Mouse (Mus musculus) CH12.LX (cell line): ENCODE results near the gene Maf. TPM values are rescaled to one million over a fixed set of nuclear protein-coding genes. Genes with fewer than 3 reads are reported as not detected.

Source experiments
- DNase-seq: peaks from one replicate; pipeline ENCODE4 v3.0.0-alpha.2; 2013; ENCODE audit errors: extremely low read depth
- H3K27ac ChIP-seq: 2 replicates; pipeline ENCODE4 v1.5.1; 2012; ENCODE audit warnings: low read depth, mild to moderate bottlenecking, control low read depth, moderate library complexity; ENCODE audit not compliant: insufficient read depth
- H3K27me3 ChIP-seq: replicated peaks from 2 replicates; pipeline ENCODE3; 2012; ENCODE audit warnings: inconsistent platforms
- H3K36me3 ChIP-seq, 2 experiments: replicated peaks in 1 of 2; 2 replicates each; pipeline versions ENCODE3 to v1.6.1; 2012; ENCODE audit warnings: inconsistent platforms in 1 of 2, low read length in 1 of 2, mild to moderate bottlenecking in 1 of 2, mixed read lengths in 1 of 2, moderate library complexity in 1 of 2; ENCODE audit not compliant: control insufficient read depth in 1 of 2, insufficient read depth in 1 of 2
- H3K4me1 ChIP-seq, 2 experiments: 2 replicates each; pipeline ENCODE4 v1.6.1; 2012; ENCODE audit warnings: inconsistent platforms in 1 of 2, moderate library complexity in 1 of 2; ENCODE audit not compliant: insufficient read depth in 2 of 2, control insufficient read depth in 1 of 2
- H3K4me2 ChIP-seq: 2 replicates; pipeline ENCODE4 v1.6.1; 2012; ENCODE audit warnings: low read depth, mild to moderate bottlenecking, control low read depth; ENCODE audit not compliant: poor library complexity, insufficient read depth, severe bottlenecking
- H3K4me3 ChIP-seq, 3 experiments: fragments of 150-350 bp in 1 of 3; sonication (generic) in 1 of 3; replicated peaks in 1 of 3; 2 replicates each; pipeline versions ENCODE3 to v1.5.1; 2011 to 2012; ENCODE audit warnings: low read depth in 2 of 3, low read length in 2 of 3, mild to moderate bottlenecking in 2 of 3, moderate library complexity in 2 of 3, control low read depth in 1 of 3, improper control_type of control experiment in 1 of 3, inconsistent platforms in 1 of 3, mixed read lengths in 1 of 3; ENCODE audit not compliant: poor library complexity in 1 of 3
- H3K79me2 ChIP-seq: replicated peaks from 2 replicates; pipeline ENCODE4 v1.6.1; 2012; ENCODE audit warnings: mild to moderate bottlenecking, moderate library complexity; ENCODE audit not compliant: control insufficient read depth, poor library complexity, insufficient read depth, severe bottlenecking; ENCODE audit errors: extremely low read depth
- H3K9ac ChIP-seq: 2 replicates; pipeline ENCODE4 v1.6.1; 2012; ENCODE audit warnings: low read depth, mild to moderate bottlenecking, control low read depth, moderate library complexity; ENCODE audit not compliant: insufficient read depth
- H3K9me3 ChIP-seq: replicated peaks from 2 replicates; pipeline ENCODE3; 2012; ENCODE audit warnings: low read length, inconsistent platforms, mixed read lengths
- CHD1 ChIP-seq: IDR thresholded peaks from 2 replicates; pipeline ENCODE4 v1.6.1; 2012; ENCODE audit warnings: low read depth, low read length, improper control_type of control experiment, inconsistent platforms
- E2F4 ChIP-seq: IDR thresholded peaks from 2 replicates; pipeline ENCODE4 v1.6.1; 2011; ENCODE audit warnings: low read depth, low read length, improper control_type of control experiment; ENCODE audit not compliant: insufficient replicate concordance
- HCFC1 ChIP-seq: IDR thresholded peaks from 2 replicates; pipeline ENCODE4 v1.6.1; 2012; ENCODE audit warnings: low read depth, mild to moderate bottlenecking, inconsistent platforms, low read length, improper control_type of control experiment
- IRF4 ChIP-seq: IDR thresholded peaks from 2 replicates; pipeline ENCODE4 v1.6.1; 2014; ENCODE audit warnings: low read depth, mild to moderate bottlenecking, inconsistent platforms, low read length, improper control_type of control experiment
- MAFK ChIP-seq: IDR thresholded peaks from 2 replicates; pipeline ENCODE4 v1.6.1; 2011; ENCODE audit warnings: low read length, improper control_type of control experiment; ENCODE audit not compliant: insufficient replicate concordance
- POLR2A ChIP-seq: IDR thresholded peaks from 2 replicates; pipeline ENCODE4 v1.6.1; 2011; ENCODE audit warnings: low read depth, mild to moderate bottlenecking, improper control_type of control experiment, low read length
- TBP ChIP-seq: conservative IDR thresholded peaks from 2 replicates; pipeline ENCODE4 v1.6.1; 2011; ENCODE audit warnings: low read depth, low read length, improper control_type of control experiment
- TCF12 ChIP-seq: IDR thresholded peaks from 2 replicates; pipeline ENCODE4 v1.6.1; 2014; ENCODE audit warnings: low read depth, mild to moderate bottlenecking, inconsistent platforms, low read length, improper control_type of control experiment
- dilution Hi-C: fragments of 300-500 bp; cut with MboI; formaldehyde crosslinking; loops from 2 replicates; pipeline ENCODE4 v1.14.3; 2020; ENCODE audit warnings: low sequenced_read_pairs; ENCODE audit not compliant: extremely low pct_unique_long_range_greater_than_20kb, extremely low pct_ligation_motif_present
- in situ Hi-C: fragments of 300-500 bp; cut with MboI; formaldehyde crosslinking; loops from 3 replicates; pipeline ENCODE4 v1.14.3; 2019; ENCODE audit warnings: low sequenced_read_pairs, low pct_ligation_motif_present, low pct_unique_long_range_greater_than_20kb, mixed read lengths
- polyA plus RNA-seq: library from polyadenylated mRNA; unstranded; fragments of >175 nt; gene quantifications from 2 replicates; pipeline ENCODE4 v1.2.1, GENCODE M21; 2012; ENCODE audit warnings: low read depth; ENCODE audit not compliant: insufficient read length
- total RNA-seq, 2 experiments: library from RNA; depleted of rRNA; stranded (reverse); fragments of 300-350 nt in 1 of 2; fragments of >200 nt in 1 of 2; gene quantifications; 2 replicates each; pipeline ENCODE4 v1.2.3; 2012 to 2014

Maf gene
- total and polyA plus RNA-seq, 3 experiments, result not detected

- Histone ChIP-seq H3K4me1 (no peaks in the 10 kb centered on the region), H3K79me2 (no peaks in the 10 kb centered on the region), H3K4me2 (no peak overlapping the region), H3K27ac (no peak overlapping the region), H3K9ac (no peak overlapping the region), H3K4me3 (no peak overlapping the region), H3K36me3 (no peaks in the 10 kb centered on the region), H3K9me3 (no peaks in the 10 kb centered on the region), H3K27me3 (peaks cover 29% of the 10 kb centered on the region)
- dilution Hi-C loops (no loop called here), in situ Hi-C loops (loop anchor here (25.0 kb wide), 1 partner anchor 631 kb away; no protein-coding TSS in a partner anchor)
- no peak for DNase-seq
- TF ChIP-seq MAFK (no peak), HCFC1 (no peak), IRF4 (no peak), E2F4 (no peak), TBP (no peak)
These were observed 11.0 kb upstream of the Maf start for GRCm38 (mm10) chr8:115718621-115719020.

- in situ Hi-C loops, result loop anchor here (25.0 kb wide), 1 partner anchor 628 kb away; no protein-coding TSS in a partner anchor
- no peak for TF ChIP-seq CHD1
- H3K4me3 ChIP-seq, result no peak overlapping the region
- no peak overlapping the region for H3K27ac ChIP-seq
- peaks cover 42% of the 10 kb centered on the region for H3K27me3 ChIP-seq
- dilution Hi-C loops, result no loop called here
- no peak for DNase-seq
- H3K36me3 ChIP-seq, result no peaks in the 10 kb centered on the region
- no peak overlapping the region for H3K4me2 ChIP-seq
- H3K9me3 ChIP-seq, result no peaks in the 10 kb centered on the region
- H3K9ac ChIP-seq, result no peak overlapping the region
- H3K4me1 ChIP-seq, result no peaks in the 10 kb centered on the region
- H3K79me2 ChIP-seq, result no peaks in the 10 kb centered on the region
These were observed 7.7 kb upstream of the Maf start for GRCm38 (mm10) chr8:115715262-115715661.

GRCm38 (mm10) chr8:115711106-115711505 is 3.5 kb upstream of the Maf start:
- H3K4me2 ChIP-seq, result no peak overlapping the region
- TF ChIP-seq CHD1 (no peak), POLR2A (no peak), TCF12 (no peak)

More at GRCm38 (mm10) chr8:115711106-115711505, 3.5 kb upstream of the Maf start:
- peaks cover 16% of the 10 kb centered on the region for H3K9me3 ChIP-seq
- H3K4me3 ChIP-seq, result no peak overlapping the region
- no peak for DNase-seq
- H3K4me1 ChIP-seq, result no peaks in the 10 kb centered on the region
- no peak overlapping the region for H3K9ac ChIP-seq
- H3K36me3 ChIP-seq, result no peaks in the 10 kb centered on the region
- H3K27me3 ChIP-seq, result peaks cover 27% of the 10 kb centered on the region
- H3K27ac ChIP-seq, result no peak overlapping the region
- in situ Hi-C loops, result loop anchor here (25.0 kb wide), 1 partner anchor 624 kb away; no protein-coding TSS in a partner anchor
- H3K79me2 ChIP-seq, result no peaks in the 10 kb centered on the region
- dilution Hi-C loops, result no loop called here
